Mouse (Mus musculus) C2C12 (cell line): ENCODE data around the gene Hdac4. TPM values are rescaled to one million over a fixed set of nuclear protein-coding genes. Genes with fewer than 3 reads are reported as not detected.

ENCODE experiments used
- H3K27me3 ChIP-seq: one replicate; pipeline ENCODE4 v1.6.1; 2011; ENCODE audit not compliant: control insufficient read depth, insufficient read depth, insufficient read length
- H3K36me3 ChIP-seq: one replicate; pipeline ENCODE4 v1.6.1; 2011; ENCODE audit not compliant: control insufficient read depth, insufficient read depth
- H3K4me3 ChIP-seq: one replicate; pipeline ENCODE4 v1.5.1; 2011; ENCODE audit warnings: mild to moderate bottlenecking, control low read depth; ENCODE audit not compliant: poor library complexity, insufficient read depth, severe bottlenecking
- H3K79me2 ChIP-seq: one replicate; pipeline ENCODE4 v1.6.1; 2011; ENCODE audit not compliant: control insufficient read depth, insufficient read depth
- H3K79me3 ChIP-seq: one replicate; pipeline ENCODE4 v1.6.1; 2011; ENCODE audit warnings: low read depth, control low read depth
- H3ac ChIP-seq: one replicate; pipeline ENCODE3; 2011; ENCODE audit warnings: low read depth; ENCODE audit not compliant: control insufficient read depth, insufficient read length
- CEBPB ChIP-seq: IDR thresholded peaks from one replicate; pipeline ENCODE4 v1.6.1; 2011; ENCODE audit warnings: low read depth, mild to moderate bottlenecking, control low read depth, moderate library complexity
- CTCF ChIP-seq: IDR thresholded peaks from one replicate; pipeline ENCODE4 v1.5.1; 2011; ENCODE audit not compliant: control insufficient read depth, insufficient read depth, insufficient read length
- FOSL1 ChIP-seq: IDR thresholded peaks from one replicate; pipeline ENCODE4 v1.8.0; 2011; ENCODE audit warnings: mild to moderate bottlenecking, low read length; ENCODE audit not compliant: poor library complexity, insufficient read depth, severe bottlenecking
- MAX ChIP-seq: IDR thresholded peaks from one replicate; pipeline ENCODE4 v1.6.1; 2011; ENCODE audit warnings: mild to moderate bottlenecking, control low read depth
- MYOD1 ChIP-seq: IDR thresholded peaks from one replicate; pipeline ENCODE4 v1.6.1; 2011; ENCODE audit warnings: low read depth; ENCODE audit not compliant: control insufficient read depth, insufficient read length
- MYOG ChIP-seq: IDR thresholded peaks from one replicate; pipeline ENCODE4 v1.6.1; 2011; ENCODE audit not compliant: control insufficient read depth, insufficient read length; ENCODE audit errors: extremely low read depth
- USF1 ChIP-seq: IDR thresholded peaks from one replicate; pipeline ENCODE4 v1.6.1; 2011; ENCODE audit warnings: low read depth, mild to moderate bottlenecking, control low read depth, moderate library complexity
- polyA plus RNA-seq: library from polyadenylated mRNA; unstranded; fragments of >200 nt; fragmentation: generic; extraction: Trizol; gene quantifications from one replicate; pipeline ENCODE4 v1.2.1, GENCODE M21; 2012; ENCODE audit warnings: missing spikeins

Hdac4 gene
- polyA plus RNA-seq, 1 experiment = 9.6 TPM

DNA sequence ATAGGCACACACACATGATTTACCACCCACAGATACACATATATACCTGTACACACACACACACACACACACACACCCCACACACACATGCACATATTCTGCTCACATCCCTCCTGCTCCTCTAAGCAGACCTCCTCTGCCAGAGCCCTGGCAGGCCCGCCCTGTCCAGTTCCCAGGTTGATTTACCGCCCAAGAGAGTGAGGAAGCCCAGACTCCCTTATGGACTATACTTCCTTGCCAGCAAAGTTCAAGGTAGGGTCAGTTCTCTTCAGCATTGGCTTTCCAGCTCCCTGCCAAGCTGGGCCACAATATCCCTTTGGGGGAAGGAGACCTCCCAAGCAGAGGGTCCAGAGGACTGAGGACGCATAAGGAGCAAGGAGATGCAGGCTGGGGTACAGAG, 280.9 kb downstream of the Hdac4 start:
- H3ac ChIP-seq = no peak overlapping the region
- no peaks in the 10 kb centered on the region for H3K36me3 ChIP-seq
- H3K79me3 ChIP-seq = no peaks in the 10 kb centered on the region
- no peaks in the 10 kb centered on the region for H3K79me2 ChIP-seq
- no peaks in the 10 kb centered on the region for H3K27me3 ChIP-seq
- H3K4me3 ChIP-seq = no peak overlapping the region
- TF ChIP-seq FOSL1 (no peak), CEBPB (no peak), MAX (no peak), MYOG (no peak), MYOD1 (no peak), CTCF (no peak)

GRCm38 (mm10) chr1:91913850-91914249, 281.6 kb downstream of the Hdac4 start:
- Histone ChIP-seq H3K4me3 (no peak overlapping the region), H3ac (no peak overlapping the region), H3K79me3 (no peaks in the 10 kb centered on the region), H3K27me3 (no peaks in the 10 kb centered on the region), H3K36me3 (no peaks in the 10 kb centered on the region), H3K79me2 (no peaks in the 10 kb centered on the region)
- TF ChIP-seq CTCF = peak; percentile 55
- TF ChIP-seq CEBPB = no peak

DNA sequence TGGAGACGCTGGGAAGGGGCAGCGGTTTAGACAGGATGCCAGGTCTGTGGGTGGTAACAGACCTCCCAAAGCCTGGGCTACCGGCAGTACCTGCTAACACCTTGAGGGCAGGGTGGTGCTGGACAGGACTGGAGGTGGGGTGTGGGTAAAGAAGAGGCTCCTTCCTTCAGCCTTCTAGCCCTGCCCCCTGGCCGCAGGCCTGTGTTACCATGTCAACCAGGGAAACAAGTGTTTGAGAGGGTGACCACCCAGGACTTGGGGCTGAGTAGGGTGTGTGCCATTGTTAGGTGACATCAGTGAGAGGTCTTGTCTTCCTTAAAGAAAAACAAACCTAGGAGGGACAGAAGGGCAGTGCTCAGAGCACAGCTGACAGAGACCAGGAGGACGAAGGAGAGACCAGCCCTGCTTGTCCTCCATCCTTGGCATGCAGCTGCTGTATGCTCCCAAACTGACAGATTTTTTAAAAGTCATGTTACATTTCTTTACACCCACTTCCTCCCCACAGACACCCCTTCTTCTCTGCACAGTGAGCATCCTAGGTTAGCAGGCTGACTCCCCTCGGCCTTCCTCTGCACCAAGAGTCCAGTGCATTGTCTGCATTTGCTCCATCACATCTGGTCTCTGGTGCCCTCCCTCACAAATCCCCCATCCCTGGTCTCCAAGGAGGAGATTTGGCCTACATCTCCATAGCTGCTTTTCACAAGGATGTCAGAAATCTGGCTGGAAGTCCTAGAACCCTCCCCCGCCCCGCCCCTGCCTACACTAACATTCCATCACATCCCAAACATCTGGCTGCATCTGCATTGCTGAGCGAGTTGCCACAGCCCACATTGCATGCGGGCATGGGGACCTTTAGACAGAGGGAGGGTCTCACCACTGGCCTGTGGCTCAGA, 283.0 kb downstream of the Hdac4 start:
- no peaks in the 10 kb centered on the region for H3K79me2 ChIP-seq
- no peaks in the 10 kb centered on the region for H3K79me3 ChIP-seq
- no peaks in the 10 kb centered on the region for H3K27me3 ChIP-seq
- no peak overlapping the region for H3K4me3 ChIP-seq
- TF ChIP-seq FOSL1 (no peak), USF1 (no peak), MYOG (no peak), MAX (no peak), CEBPB (no peak), MYOD1 (no peak), CTCF (no peak)
- H3ac ChIP-seq = no peak overlapping the region
- H3K36me3 ChIP-seq = no peaks in the 10 kb centered on the region

GRCm38 (mm10) chr1:91905268-91905667, 290.2 kb downstream of the Hdac4 start:
- Histone ChIP-seq H3K36me3 (no peaks in the 10 kb centered on the region), H3K79me3 (no peaks in the 10 kb centered on the region), H3K4me3 (no peak overlapping the region), H3ac (no peak overlapping the region), H3K79me2 (no peaks in the 10 kb centered on the region), H3K27me3 (no peaks in the 10 kb centered on the region)
- TF ChIP-seq MYOG (no peak), MAX (no peak), CTCF (no peak), FOSL1 (no peak), CEBPB (no peak), MYOD1 (no peak), USF1 (no peak)

DNA sequence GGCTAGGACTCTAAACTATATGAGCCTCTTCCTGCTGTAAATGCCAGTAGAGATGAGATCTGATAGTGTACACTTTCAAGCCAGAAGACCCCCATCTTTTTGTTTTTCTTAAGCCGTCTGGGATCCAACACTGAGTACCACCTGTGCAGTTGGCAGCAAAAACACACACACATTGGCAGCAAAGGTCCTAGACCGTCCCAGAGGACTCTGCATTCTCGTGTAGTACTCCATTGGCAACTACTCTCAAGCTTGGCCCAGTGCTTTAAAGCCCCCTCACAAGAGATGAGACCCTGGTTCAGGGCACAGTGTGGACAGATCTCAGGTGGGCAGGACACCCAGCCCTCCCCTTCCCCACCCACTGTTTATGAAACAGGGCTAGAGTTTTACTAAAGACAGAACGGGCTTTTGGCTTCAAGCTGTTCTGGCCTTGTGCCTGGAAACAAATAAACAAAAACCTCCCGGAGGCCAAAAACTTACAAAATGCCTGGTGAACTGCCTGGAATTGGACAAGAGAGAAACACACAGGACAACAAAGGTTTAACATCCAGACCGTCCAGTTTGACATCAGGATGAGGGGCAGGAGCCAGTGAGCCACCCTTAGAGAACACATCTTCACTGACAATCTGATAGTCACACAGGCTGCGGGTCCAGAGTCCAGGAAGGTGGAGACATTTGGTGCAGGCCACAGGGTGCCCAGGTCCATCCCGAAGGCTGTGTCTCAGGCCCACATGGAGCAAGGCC, 292.1 kb downstream of the Hdac4 start:
- no peaks in the 10 kb centered on the region for H3K27me3 ChIP-seq
- H3K79me3 ChIP-seq = no peaks in the 10 kb centered on the region
- no peaks in the 10 kb centered on the region for H3K36me3 ChIP-seq
- H3K79me2 ChIP-seq = no peaks in the 10 kb centered on the region
- TF ChIP-seq MYOG (no peak), FOSL1 (no peak), CEBPB (no peak), USF1 (no peak), MYOD1 (no peak), MAX (no peak), CTCF (no peak)
- H3ac ChIP-seq = no peak overlapping the region
- no peak overlapping the region for H3K4me3 ChIP-seq
